Mouse (Mus musculus): ENCODE data around the gene Mia. TPM values are rescaled to one million over a fixed set of nuclear protein-coding genes. Genes with fewer than 3 reads are reported as not detected.

Gene Mia
- polyA plus RNA-seq, 1 experiment from 2014 or later: 23.5 TPM

DNA sequence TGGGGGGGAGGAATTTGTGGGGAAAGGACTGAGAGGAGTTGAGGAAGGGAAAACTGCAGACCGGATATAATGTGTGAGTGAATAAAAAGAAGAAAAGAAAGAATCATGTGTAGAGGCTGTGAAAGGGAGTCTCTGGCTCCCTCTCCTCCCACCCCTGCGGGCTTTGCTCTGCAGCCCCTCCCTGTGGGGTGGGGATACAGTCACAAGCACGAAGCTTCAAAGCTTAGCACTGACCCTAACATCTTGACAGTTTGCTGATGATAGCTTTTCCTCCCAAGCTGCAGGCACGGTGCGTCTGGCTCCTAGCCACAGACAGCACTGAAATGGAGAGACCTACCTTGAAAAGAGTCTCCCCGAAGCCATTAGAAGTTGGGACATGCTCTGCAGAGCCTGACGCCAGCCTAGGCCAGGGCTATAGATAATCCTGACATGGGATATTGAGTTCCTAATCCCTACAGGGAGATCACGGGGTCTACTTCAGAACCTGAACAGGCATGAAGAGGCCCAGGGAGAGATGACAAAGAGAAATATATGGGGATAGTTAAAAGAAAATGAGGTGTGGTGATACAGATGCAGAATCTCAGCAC is 44.5 kb downstream of the Mia start:
- 22% methylated on average over 8 of the region's 8 CpGs for WGBS
- no peak overlapping the region for H3K9ac ChIP-seq (ENCODE audit: low read depth, low read length)
- H3K4me3 ChIP-seq (replicated peaks; ENCODE audit: low read depth, low read length): no peak overlapping the region
- no peaks in the 10 kb centered on the region for H3K9me3 ChIP-seq (replicated peaks; ENCODE audit: low read length)
- ATAC-seq (replicated peaks; ENCODE audit: low FRiP score, low read depth) (peak; percentile 29), DNase-seq (ENCODE audit: low spot score) (peak; percentile 58)
- no peaks in the 10 kb centered on the region for H3K36me3 ChIP-seq (ENCODE audit: insufficient read depth, low read length)
- no peak overlapping the region for H3K27ac ChIP-seq
- no peaks in the 10 kb centered on the region for H3K4me1 ChIP-seq (replicated peaks; ENCODE audit: insufficient read depth, low read length)
- no peak overlapping the region for H3K4me2 ChIP-seq (ENCODE audit: low read length)
- H3K27me3 ChIP-seq (ENCODE audit: insufficient read depth, low read length): no peaks in the 10 kb centered on the region
- TF ChIP-seq CTCF (IDR thresholded peaks at IDR 0.05; ENCODE audit: low read depth): no peak

- H3K36me3 ChIP-seq (ENCODE audit: insufficient read depth, low read length): no peaks in the 10 kb centered on the region
- no peak for ATAC-seq (replicated peaks; ENCODE audit: low FRiP score, low read depth)
- WGBS: 74% methylated on average over 4 of the region's 4 CpGs
These were observed 47.2 kb downstream of the Mia start for GRCm38 (mm10) chr7:27133757-27134156.

GRCm38 (mm10) chr7:27133156-27133555 is 47.8 kb downstream of the Mia start:
- no peaks in the 10 kb centered on the region for H3K4me1 ChIP-seq (replicated peaks; ENCODE audit: insufficient read depth, low read length)
- no peak for TF ChIP-seq CTCF (IDR thresholded peaks at IDR 0.05; ENCODE audit: low read depth)
- no peak overlapping the region for H3K4me2 ChIP-seq (ENCODE audit: low read length)
- H3K9ac ChIP-seq (ENCODE audit: low read depth, low read length): no peak overlapping the region
- H3K4me3 ChIP-seq (replicated peaks; ENCODE audit: low read depth, low read length): no peak overlapping the region
- no peak overlapping the region for H3K27ac ChIP-seq
- ATAC-seq (replicated peaks; ENCODE audit: low FRiP score, low read depth): no peak
- no peak for DNase-seq (ENCODE audit: low spot score)
- H3K27me3 ChIP-seq (ENCODE audit: insufficient read depth, low read length): no peaks in the 10 kb centered on the region
- H3K9me3 ChIP-seq (replicated peaks; ENCODE audit: low read length): no peaks in the 10 kb centered on the region
- 54% methylated on average over 12 of the region's 12 CpGs for WGBS
- no peaks in the 10 kb centered on the region for H3K36me3 ChIP-seq (ENCODE audit: insufficient read depth, low read length)

More at GRCm38 (mm10) chr7:27133757-27134156, 47.2 kb downstream of the Mia start:
- Histone ChIP-seq H3K4me1 (replicated peaks; ENCODE audit: insufficient read depth, low read length) (no peaks in the 10 kb centered on the region), H3K9me3 (replicated peaks; ENCODE audit: low read length) (no peaks in the 10 kb centered on the region), H3K4me2 (ENCODE audit: low read length) (no peak overlapping the region), H3K27me3 (ENCODE audit: insufficient read depth, low read length) (no peaks in the 10 kb centered on the region), H3K27ac (no peak overlapping the region), H3K4me3 (replicated peaks; ENCODE audit: low read depth, low read length) (no peak overlapping the region), H3K9ac (ENCODE audit: low read depth, low read length) (no peak overlapping the region)
- TF ChIP-seq CTCF (IDR thresholded peaks at IDR 0.05; ENCODE audit: low read depth): no peak
- DNase-seq (ENCODE audit: low spot score): no peak

GRCm38 (mm10) chr7:27132588-27132987 is 48.4 kb downstream of the Mia start:
- TF ChIP-seq CTCF (IDR thresholded peaks at IDR 0.05; ENCODE audit: low read depth): peak; percentile 61
- no peak overlapping the region for H3K27ac ChIP-seq
- H3K27me3 ChIP-seq (ENCODE audit: insufficient read depth, low read length): no peaks in the 10 kb centered on the region
- no peaks in the 10 kb centered on the region for H3K4me1 ChIP-seq (replicated peaks; ENCODE audit: insufficient read depth, low read length)
- no peaks in the 10 kb centered on the region for H3K9me3 ChIP-seq (replicated peaks; ENCODE audit: low read length)
- DNase-seq (ENCODE audit: low spot score) (peak; percentile 73), ATAC-seq (replicated peaks; ENCODE audit: low FRiP score, low read depth) (no peak)
- no peaks in the 10 kb centered on the region for H3K36me3 ChIP-seq (ENCODE audit: insufficient read depth, low read length)
- 12% methylated on average over 10 of the region's 10 CpGs for WGBS
- no peak overlapping the region for H3K4me3 ChIP-seq (replicated peaks; ENCODE audit: low read depth, low read length)
- peak overlapping the region; percentile 4; the same call in 1 of the 2 replicates for H3K4me2 ChIP-seq (ENCODE audit: low read length)
- H3K9ac ChIP-seq (ENCODE audit: low read depth, low read length): no peak overlapping the region

- no peak overlapping the region for H3K4me2 ChIP-seq (ENCODE audit: low read length)
- H3K4me1 ChIP-seq (replicated peaks; ENCODE audit: insufficient read depth, low read length): no peaks in the 10 kb centered on the region
- 65% methylated on average over 2 of the region's 2 CpGs for WGBS
- no peak overlapping the region for H3K4me3 ChIP-seq (replicated peaks; ENCODE audit: low read depth, low read length)
- H3K27me3 ChIP-seq (ENCODE audit: insufficient read depth, low read length): no peaks in the 10 kb centered on the region
- TF ChIP-seq CTCF (IDR thresholded peaks at IDR 0.05; ENCODE audit: low read depth): peak; percentile 21; the same call in 1 of the 2 replicates
- ATAC-seq (replicated peaks; ENCODE audit: low FRiP score, low read depth) (no peak), DNase-seq (ENCODE audit: low spot score) (no peak)
- H3K9me3 ChIP-seq (replicated peaks; ENCODE audit: low read length): no peaks in the 10 kb centered on the region
- H3K9ac ChIP-seq (ENCODE audit: low read depth, low read length): no peak overlapping the region
- no peaks in the 10 kb centered on the region for H3K36me3 ChIP-seq (ENCODE audit: insufficient read depth, low read length)
- H3K27ac ChIP-seq: no peak overlapping the region
These were observed 49.6 kb downstream of the Mia start for GRCm38 (mm10) chr7:27131387-27131786.

DNA sequence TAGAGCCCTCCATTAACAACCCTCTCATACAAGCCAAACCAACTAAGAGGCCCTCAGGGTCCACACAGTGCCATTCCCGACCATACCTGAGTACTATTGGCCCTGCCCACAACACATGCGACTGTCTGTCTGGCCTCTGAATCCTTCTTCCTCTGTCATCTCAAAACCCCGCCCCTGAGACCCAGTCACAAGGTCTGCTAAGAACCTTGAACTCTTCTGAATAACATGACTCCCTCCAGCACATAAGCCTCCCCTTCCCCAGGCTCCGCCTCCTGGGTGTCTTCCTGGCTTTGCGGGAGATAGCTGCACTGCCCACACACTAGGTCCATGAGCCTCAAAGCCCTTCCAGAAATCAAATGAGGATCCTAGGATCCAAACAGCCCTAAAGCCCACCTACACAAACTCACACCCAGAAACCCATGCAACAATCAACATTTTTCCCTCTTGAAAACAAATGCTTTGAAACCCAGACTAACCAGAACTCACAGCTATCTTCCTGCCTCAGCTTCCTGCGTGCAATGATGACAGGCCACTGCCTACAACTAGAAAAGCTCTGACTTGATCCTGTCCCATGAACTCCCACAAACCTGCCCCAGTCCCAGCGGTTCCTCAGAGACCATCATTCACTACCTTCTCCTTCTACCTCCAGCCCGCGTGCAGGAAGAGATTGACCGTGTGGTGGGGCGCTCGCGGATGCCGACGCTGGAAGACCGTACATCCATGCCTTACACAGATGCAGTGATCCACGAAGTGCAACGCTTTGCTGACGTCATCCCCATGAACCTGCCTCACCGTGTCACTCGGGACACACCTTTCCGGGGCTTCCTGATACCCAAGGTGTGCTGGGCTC is 50.2 kb downstream of the Mia start:
- TF ChIP-seq CTCF (IDR thresholded peaks at IDR 0.05; ENCODE audit: low read depth): no peak
- 88% methylated on average over 22 of the region's 22 CpGs for WGBS
- H3K27ac ChIP-seq: no peak overlapping the region

More for the DNA sequence above, 50.2 kb downstream of the Mia start:
- ATAC-seq (replicated peaks; ENCODE audit: low FRiP score, low read depth): no peak
- no peak for DNase-seq (ENCODE audit: low spot score)
- Histone ChIP-seq H3K4me2 (ENCODE audit: low read length) (no peak overlapping the region), H3K9ac (ENCODE audit: low read depth, low read length) (no peak overlapping the region), H3K36me3 (ENCODE audit: insufficient read depth, low read length) (no peaks in the 10 kb centered on the region), H3K27me3 (ENCODE audit: insufficient read depth, low read length) (no peaks in the 10 kb centered on the region), H3K9me3 (replicated peaks; ENCODE audit: low read length) (no peaks in the 10 kb centered on the region), H3K4me3 (replicated peaks; ENCODE audit: low read depth, low read length) (no peak overlapping the region), H3K4me1 (replicated peaks; ENCODE audit: insufficient read depth, low read length) (no peaks in the 10 kb centered on the region)
